Mouse (Mus musculus) kidney, embryonic 15.5 days (tissue): ENCODE measurements around the gene St6galnac3. TPM values are rescaled to one million over a fixed set of nuclear protein-coding genes. Genes with fewer than 3 reads are reported as not detected.

ENCODE experiments used
- ATAC-seq: fragments of 200-750 bp; cut with Nextera tagmentation; replicated peaks from 2 replicates; pipeline ENCODE4 v1.8.0; 2017; ENCODE audit warnings: moderate TSS enrichment; ENCODE audit not compliant: low FRiP score
- H3K27ac ChIP-seq: fragments of 300-500 bp; sonication (generic); 2 replicates; pipeline ENCODE4 v1.5.1; 2015; ENCODE audit warnings: mild to moderate bottlenecking, inconsistent platforms
- H3K27me3 ChIP-seq: fragments of 300-500 bp; sonication (generic); 2 replicates; pipeline ENCODE4 v1.6.1; 2015; ENCODE audit warnings: inconsistent platforms
- H3K36me3 ChIP-seq: fragments of 300-500 bp; sonication (generic); 2 replicates; pipeline ENCODE4 v1.6.1; 2015; ENCODE audit warnings: inconsistent platforms
- H3K4me1 ChIP-seq: fragments of 300-500 bp; sonication (generic); 2 replicates; pipeline ENCODE4 v1.6.1; 2015; ENCODE audit warnings: inconsistent platforms
- H3K4me2 ChIP-seq: fragments of 300-500 bp; sonication (generic); 2 replicates; pipeline ENCODE4 v1.6.1; 2015; ENCODE audit warnings: moderate library complexity, mild to moderate bottlenecking, inconsistent platforms
- H3K4me3 ChIP-seq: fragments of 300-500 bp; sonication (generic); replicated peaks from 2 replicates; pipeline ENCODE4 v1.5.1; 2015; ENCODE audit warnings: mild to moderate bottlenecking, inconsistent platforms
- H3K9ac ChIP-seq: fragments of 300-500 bp; sonication (generic); 2 replicates; pipeline ENCODE4 v1.6.1; 2015; ENCODE audit warnings: mild to moderate bottlenecking, inconsistent platforms
- H3K9me3 ChIP-seq: fragments of 300-500 bp; sonication (generic); replicated peaks from 2 replicates; pipeline ENCODE4 v1.6.1; 2016; ENCODE audit warnings: inconsistent platforms
- WGBS: fragments of 180-500 bp; shearing (Covaris S2); methylation state at CpG from one replicate; pipeline ENCODE4 v1.1.7; 2015; ENCODE audit warnings: mixed read lengths; 5-methylcytosine and 5-hydroxymethylcytosine counted together
- polyA plus RNA-seq: library from polyadenylated mRNA; unstranded; fragments of >200 nt; fragmentation: Nextera tagmentation; extraction: Ambion mirVana; gene quantifications from 2 replicates; pipeline ENCODE4 v1.2.1, GENCODE M21; 2015

Gene St6galnac3
- polyA plus RNA-seq, 1 experiment from 2014 or later: 65.5 TPM

DNA sequence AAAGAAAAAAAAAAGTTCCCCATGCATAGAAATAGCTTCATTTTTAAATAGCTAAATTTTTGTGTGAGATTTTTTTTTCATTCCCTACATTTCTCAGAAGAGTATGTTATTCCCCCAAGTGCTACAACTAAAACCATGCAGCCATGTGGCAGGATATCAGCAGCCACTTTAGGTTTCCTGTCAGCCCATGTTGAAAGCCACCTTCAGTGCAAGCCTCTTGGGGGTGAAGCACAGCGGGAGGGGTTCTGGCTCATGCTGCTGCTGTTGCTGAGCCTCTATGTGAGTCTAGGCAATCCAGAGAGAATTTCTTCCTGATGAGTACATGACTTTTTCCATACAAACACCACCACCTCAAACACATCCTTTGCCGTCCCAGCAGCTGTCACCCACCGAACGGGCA, 483.8 kb downstream of the St6galnac3 start:
- ATAC-seq: no peak
- H3K27ac ChIP-seq: no peak overlapping the region
- H3K4me1 ChIP-seq: peaks cover 30% of the 10 kb centered on the region
- H3K9me3 ChIP-seq: no peaks in the 10 kb centered on the region
- no peak overlapping the region for H3K4me2 ChIP-seq
- WGBS: 79% methylated on average over 4 of the region's 4 CpGs
- no peaks in the 10 kb centered on the region for H3K36me3 ChIP-seq
- no peaks in the 10 kb centered on the region for H3K27me3 ChIP-seq
- H3K4me3 ChIP-seq: no peak overlapping the region
- H3K9ac ChIP-seq: no peak overlapping the region

DNA sequence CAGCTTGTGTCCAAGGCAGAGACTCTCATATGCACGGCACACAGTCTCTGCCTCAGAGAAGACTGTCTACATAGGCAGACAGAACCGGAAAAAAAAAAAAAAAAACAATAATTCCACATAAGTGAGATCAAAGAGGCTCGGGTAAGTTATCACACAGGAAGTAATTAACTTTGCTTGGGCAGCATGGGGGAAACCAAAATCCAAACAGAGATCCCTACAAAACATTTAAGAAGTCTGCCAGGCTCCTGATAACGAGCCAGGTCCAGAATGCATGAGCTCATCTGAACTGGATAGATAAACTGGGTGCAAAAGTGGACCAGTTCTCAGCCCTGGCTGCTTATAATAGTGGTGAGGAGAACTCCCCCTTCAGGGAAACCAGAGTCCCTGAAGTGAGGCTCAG, 484.6 kb downstream of the St6galnac3 start:
- no peak overlapping the region for H3K27ac ChIP-seq
- WGBS: 28% methylated on average over 4 of the region's 4 CpGs

DNA sequence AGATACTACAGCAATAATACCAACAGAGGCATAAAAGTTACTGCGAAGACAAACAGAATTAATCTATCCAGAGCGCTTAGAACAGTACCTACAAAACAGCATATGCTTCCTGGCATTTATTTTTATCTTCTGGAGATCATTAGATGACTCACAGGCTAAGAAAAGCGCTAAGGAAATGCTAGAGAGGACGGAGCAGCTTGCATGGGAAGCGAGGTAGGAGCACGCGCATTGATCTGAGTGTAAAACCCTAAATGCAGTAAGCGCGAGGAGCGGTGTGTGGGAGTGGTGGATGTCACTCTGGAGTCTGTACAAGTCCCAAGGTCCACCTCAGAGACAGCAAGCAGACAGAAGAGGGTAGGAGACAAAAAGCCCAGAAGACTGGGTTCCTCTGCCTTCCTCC, 486.6 kb downstream of the St6galnac3 start:
- no peaks in the 10 kb centered on the region for H3K27me3 ChIP-seq
- no peak overlapping the region for H3K27ac ChIP-seq
- H3K9me3 ChIP-seq: no peaks in the 10 kb centered on the region
- no peak overlapping the region for H3K4me2 ChIP-seq
- ATAC-seq: no peak
- H3K36me3 ChIP-seq: no peaks in the 10 kb centered on the region
- H3K4me3 ChIP-seq: no peak overlapping the region
- H3K9ac ChIP-seq: no peak overlapping the region
- WGBS: 73% methylated on average over 10 of the region's 10 CpGs
- H3K4me1 ChIP-seq: peaks cover 27% of the 10 kb centered on the region

More for the DNA sequence above, 484.6 kb downstream of the St6galnac3 start:
- Histone ChIP-seq H3K4me1 (peaks cover 30% of the 10 kb centered on the region), H3K4me2 (no peak overlapping the region), H3K36me3 (no peaks in the 10 kb centered on the region), H3K27me3 (no peaks in the 10 kb centered on the region), H3K9ac (no peak overlapping the region), H3K9me3 (no peaks in the 10 kb centered on the region), H3K4me3 (no peak overlapping the region)
- ATAC-seq: no peak

DNA sequence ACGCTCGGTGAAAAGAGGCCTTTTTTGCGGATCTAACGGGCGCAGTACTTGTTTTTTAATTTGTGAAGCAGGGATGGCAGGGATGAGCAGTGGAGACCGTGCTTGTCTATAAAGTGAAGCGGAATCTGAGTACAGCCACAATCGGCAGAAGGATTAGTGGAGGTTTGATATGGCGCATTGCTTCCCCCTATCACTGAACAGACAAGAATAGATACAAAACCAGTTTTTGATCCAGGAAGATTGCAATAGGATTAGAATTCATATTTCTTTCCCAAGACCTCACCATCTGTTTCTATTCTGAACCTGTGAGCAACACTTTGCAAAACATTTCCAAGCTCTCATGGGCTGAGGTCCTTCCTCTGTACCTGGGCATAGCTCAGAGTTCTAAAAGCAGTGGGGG, 488.7 kb downstream of the St6galnac3 start:
- H3K4me3 ChIP-seq: no peak overlapping the region
- H3K4me2 ChIP-seq: no peak overlapping the region
- H3K36me3 ChIP-seq: no peaks in the 10 kb centered on the region
- H3K27me3 ChIP-seq: no peaks in the 10 kb centered on the region
- no peak overlapping the region for H3K9ac ChIP-seq
- no peak for ATAC-seq
- 91% methylated on average over 9 of the region's 9 CpGs for WGBS
- no peak overlapping the region for H3K27ac ChIP-seq
- H3K9me3 ChIP-seq: no peaks in the 10 kb centered on the region
- peaks cover 12% of the 10 kb centered on the region for H3K4me1 ChIP-seq

DNA sequence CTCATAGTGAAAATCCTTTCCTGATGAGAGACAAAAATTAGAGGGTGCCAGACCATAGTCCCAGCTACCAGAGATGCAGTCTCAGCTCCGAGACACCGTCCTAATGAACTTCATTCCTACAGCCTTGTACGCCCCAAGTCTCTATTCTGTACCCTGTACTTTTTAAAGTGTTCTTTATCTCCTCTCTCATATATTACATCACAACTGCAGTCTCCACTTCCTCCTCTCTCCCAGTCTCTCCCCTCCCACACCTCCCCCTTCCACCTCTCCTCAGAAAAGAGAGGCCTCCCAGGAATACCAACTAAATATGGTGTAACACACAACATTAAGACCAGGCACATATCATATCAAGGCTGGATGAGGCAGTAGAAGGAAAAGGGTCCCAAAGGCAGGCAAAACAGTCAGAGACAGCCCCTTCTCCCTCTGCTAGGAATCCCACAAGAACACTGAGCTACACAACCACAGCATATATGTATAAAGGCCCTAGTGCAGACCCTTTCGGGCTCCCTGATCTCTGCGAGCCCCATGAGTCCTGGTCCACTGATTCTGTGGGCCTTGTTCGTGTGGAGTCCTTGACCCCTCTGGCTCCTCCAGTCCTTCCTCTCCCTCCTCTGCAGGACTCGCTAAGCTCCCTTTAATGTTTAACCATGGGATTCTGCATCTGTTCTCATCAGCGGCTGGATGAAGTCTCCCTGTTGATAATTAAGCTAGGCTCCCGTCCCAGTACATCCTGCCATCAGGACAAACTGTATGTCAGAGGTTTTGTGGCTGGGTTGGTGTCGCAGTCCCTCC, 502.2 kb downstream of the St6galnac3 start:
- WGBS: 73% methylated on average over 10 of the region's 10 CpGs
- ATAC-seq: peak; percentile 91
- peaks cover 11% of the 10 kb centered on the region for H3K4me1 ChIP-seq
- no peaks in the 10 kb centered on the region for H3K9me3 ChIP-seq
- H3K27me3 ChIP-seq: no peaks in the 10 kb centered on the region
- no peak overlapping the region for H3K9ac ChIP-seq
- peak overlapping the region; percentile 16; the same call in 1 of the 2 replicates for H3K27ac ChIP-seq
- H3K36me3 ChIP-seq: no peaks in the 10 kb centered on the region
- H3K4me2 ChIP-seq: no peak overlapping the region
- no peak overlapping the region for H3K4me3 ChIP-seq

DNA sequence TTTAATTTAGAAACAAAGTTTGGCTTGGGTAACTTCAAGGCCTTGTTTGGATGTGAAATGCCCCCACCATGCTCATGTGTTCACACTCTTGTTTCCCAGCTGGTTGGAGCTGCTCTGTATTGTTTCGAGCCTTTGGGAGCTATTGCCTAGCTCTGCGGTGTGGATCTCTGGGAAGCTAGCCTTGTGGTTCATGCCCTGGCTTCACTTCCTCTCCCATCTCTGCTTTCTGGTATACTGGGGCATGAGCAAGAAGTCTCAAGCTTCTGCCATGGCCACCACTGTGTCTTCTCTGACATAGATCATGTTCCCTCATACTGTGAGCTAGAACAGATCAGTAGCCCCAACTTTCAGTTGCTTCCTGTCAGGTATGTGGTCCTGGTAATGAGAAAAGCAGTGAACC, 505.6 kb downstream of the St6galnac3 start:
- no peak overlapping the region for H3K9ac ChIP-seq
- H3K4me3 ChIP-seq: no peak overlapping the region
- H3K36me3 ChIP-seq: no peaks in the 10 kb centered on the region
- H3K27me3 ChIP-seq: no peaks in the 10 kb centered on the region
- H3K9me3 ChIP-seq: no peaks in the 10 kb centered on the region
- 100% methylated on average over 2 of the region's 2 CpGs for WGBS
- no peak for ATAC-seq
- H3K4me2 ChIP-seq: no peak overlapping the region
- H3K4me1 ChIP-seq: peaks cover 11% of the 10 kb centered on the region
- no peak overlapping the region for H3K27ac ChIP-seq

DNA sequence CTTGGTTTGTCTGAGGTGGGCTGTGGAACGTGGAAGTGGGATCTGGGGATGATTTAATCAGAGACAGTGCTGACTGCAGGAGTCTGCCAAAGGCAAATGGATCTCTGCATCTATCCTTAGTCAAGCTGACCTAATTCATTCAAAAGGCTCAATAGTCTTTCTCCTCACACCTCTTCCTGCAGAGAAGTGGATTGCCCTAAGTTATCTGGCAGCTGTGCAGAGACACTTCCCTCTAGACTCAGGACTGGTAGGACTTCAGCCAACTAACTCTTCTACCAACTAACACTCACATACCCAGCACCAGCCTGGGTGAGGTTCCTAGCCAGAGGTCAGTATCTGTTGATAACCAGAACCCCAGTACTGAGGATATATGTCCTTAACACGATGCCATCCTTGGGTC, 516.8 kb downstream of the St6galnac3 start:
- H3K9ac ChIP-seq: no peak overlapping the region
- H3K4me1 ChIP-seq: no peaks in the 10 kb centered on the region
- H3K36me3 ChIP-seq: no peaks in the 10 kb centered on the region
- H3K9me3 ChIP-seq: no peaks in the 10 kb centered on the region
- no peak overlapping the region for H3K4me3 ChIP-seq
- no peak overlapping the region for H3K4me2 ChIP-seq
- H3K27me3 ChIP-seq: no peaks in the 10 kb centered on the region
- no peak overlapping the region for H3K27ac ChIP-seq
- WGBS: 63% methylated on average over 2 of the region's 2 CpGs
- ATAC-seq: no peak

DNA sequence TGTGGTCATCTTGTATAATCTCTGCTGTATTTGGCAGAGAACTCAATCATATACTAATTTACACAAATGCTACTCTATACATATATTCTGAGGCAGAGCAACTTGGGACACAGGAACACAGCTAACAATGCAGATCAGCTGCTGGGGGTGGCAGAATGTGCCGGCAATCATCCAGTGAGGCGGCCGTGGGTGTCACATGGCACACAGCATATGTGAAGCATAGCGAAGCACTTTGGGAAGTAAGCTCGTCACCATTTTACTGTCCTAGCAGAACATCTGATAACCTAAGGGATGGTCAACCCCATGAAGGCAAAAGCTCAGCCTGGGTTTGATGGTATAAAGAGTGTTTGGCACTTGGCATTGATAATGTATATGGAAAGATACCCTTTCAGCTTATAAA, 520.9 kb downstream of the St6galnac3 start:
- no peak for ATAC-seq
- WGBS: 93% methylated on average over 5 of the region's 5 CpGs

DNA sequence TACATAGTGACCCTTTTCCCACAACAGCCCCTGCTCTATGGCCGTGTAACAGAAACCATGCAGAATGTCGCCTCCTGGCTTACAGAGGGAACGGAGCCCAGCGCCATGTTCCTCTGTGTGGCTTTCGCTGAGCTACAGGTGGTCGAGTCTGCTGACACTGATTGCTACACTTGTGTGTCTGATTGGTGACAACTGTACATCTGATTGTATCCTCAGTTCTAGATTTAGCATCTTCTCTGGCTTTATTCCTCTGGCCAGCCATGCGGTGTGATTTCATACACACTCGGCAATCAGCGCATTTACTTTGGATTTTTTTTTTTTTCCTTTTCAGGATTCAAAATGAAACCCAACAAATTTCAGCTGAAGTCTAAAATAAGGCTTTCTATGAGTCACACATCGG, 523.1 kb downstream of the St6galnac3 start:
- H3K9ac ChIP-seq: no peak overlapping the region
- no peaks in the 10 kb centered on the region for H3K4me1 ChIP-seq
- H3K4me2 ChIP-seq: no peak overlapping the region
- no peaks in the 10 kb centered on the region for H3K27me3 ChIP-seq
- H3K9me3 ChIP-seq: no peaks in the 10 kb centered on the region
- H3K27ac ChIP-seq: no peak overlapping the region
- no peak overlapping the region for H3K4me3 ChIP-seq
- H3K36me3 ChIP-seq: no peaks in the 10 kb centered on the region
- 90% methylated on average over 10 of the region's 10 CpGs for WGBS
- ATAC-seq: no peak

More for the DNA sequence above, 520.9 kb downstream of the St6galnac3 start:
- Histone ChIP-seq H3K4me1 (no peaks in the 10 kb centered on the region), H3K4me2 (no peak overlapping the region), H3K9me3 (no peaks in the 10 kb centered on the region), H3K27ac (no peak overlapping the region), H3K36me3 (no peaks in the 10 kb centered on the region), H3K27me3 (no peaks in the 10 kb centered on the region), H3K9ac (no peak overlapping the region), H3K4me3 (no peak overlapping the region)

DNA sequence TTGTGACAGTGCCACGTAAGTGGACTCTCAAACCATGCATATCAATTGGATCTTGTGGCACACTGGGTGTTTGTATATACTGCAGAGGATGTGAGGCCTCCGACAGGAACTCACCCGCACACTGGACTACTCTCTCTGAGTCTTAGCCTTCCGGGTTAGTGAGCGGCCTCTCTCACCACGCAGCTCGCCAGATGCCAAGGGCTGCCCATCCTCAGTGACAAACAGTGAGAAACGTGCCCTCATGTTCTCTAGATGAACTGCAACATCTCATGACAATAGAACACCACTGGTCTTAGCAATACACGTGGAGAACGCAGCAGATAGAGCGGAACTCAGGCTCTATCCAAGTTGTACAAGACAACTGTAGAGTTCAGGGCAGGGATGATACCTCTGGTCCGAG, 524.2 kb downstream of the St6galnac3 start:
- Histone ChIP-seq H3K27me3 (no peaks in the 10 kb centered on the region), H3K4me3 (no peak overlapping the region), H3K27ac (no peak overlapping the region), H3K9me3 (no peaks in the 10 kb centered on the region), H3K4me1 (no peaks in the 10 kb centered on the region), H3K9ac (no peak overlapping the region), H3K4me2 (no peak overlapping the region), H3K36me3 (no peaks in the 10 kb centered on the region)
- WGBS: 93% methylated on average over 12 of the region's 12 CpGs
- ATAC-seq: no peak

DNA sequence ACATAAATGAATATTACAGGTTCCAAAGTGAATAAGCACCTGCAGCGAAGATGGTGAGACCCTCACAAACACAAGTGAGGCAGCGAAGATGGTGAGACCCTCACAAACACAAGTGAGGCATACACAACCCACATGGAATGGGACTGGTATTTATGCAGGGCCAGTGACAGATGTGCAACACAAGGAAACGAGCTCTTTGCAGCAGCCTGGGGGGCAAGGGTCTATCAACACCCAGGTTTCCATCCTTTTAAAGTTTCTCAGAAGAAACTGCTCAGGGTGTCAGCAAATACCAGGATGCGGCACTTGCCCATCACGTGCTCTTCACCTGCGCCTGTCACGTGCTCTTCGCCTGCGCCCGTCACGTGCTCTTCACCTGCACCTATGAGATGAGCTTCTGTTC, 524.9 kb downstream of the St6galnac3 start:
- no peak overlapping the region for H3K4me2 ChIP-seq
- H3K27ac ChIP-seq: no peak overlapping the region
- no peak overlapping the region for H3K4me3 ChIP-seq
- H3K9me3 ChIP-seq: no peaks in the 10 kb centered on the region
- no peak overlapping the region for H3K9ac ChIP-seq
- no peaks in the 10 kb centered on the region for H3K36me3 ChIP-seq
- no peaks in the 10 kb centered on the region for H3K4me1 ChIP-seq
- no peaks in the 10 kb centered on the region for H3K27me3 ChIP-seq
- no peak for ATAC-seq
- WGBS: 93% methylated on average over 11 of the region's 11 CpGs

DNA sequence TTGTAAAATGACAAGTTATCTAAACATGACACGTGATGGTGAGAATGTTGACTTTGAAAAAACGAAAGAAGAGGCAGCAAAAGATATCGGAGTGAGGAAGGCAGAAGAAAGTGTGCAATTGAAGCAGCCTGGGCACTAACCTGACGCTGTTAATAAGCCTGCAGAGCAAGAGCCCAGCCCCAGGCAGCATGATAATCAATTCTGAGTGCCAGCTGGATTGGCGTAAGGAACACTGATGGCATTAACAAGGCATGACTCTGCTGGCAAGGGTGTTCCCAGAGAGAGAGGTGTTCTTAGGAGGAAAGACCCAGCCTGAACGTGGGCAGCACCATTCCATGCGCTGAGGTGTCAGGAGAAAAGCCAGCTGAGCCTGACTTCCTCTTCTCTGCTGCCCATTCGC, 525.7 kb downstream of the St6galnac3 start:
- WGBS: 80% methylated on average over 8 of the region's 8 CpGs
- no peaks in the 10 kb centered on the region for H3K4me1 ChIP-seq
- H3K9me3 ChIP-seq: no peaks in the 10 kb centered on the region
- no peaks in the 10 kb centered on the region for H3K27me3 ChIP-seq
- no peak overlapping the region for H3K4me2 ChIP-seq
- H3K36me3 ChIP-seq: no peaks in the 10 kb centered on the region
- ATAC-seq: no peak
- no peak overlapping the region for H3K4me3 ChIP-seq
- H3K9ac ChIP-seq: no peak overlapping the region
- H3K27ac ChIP-seq: no peak overlapping the region

DNA sequence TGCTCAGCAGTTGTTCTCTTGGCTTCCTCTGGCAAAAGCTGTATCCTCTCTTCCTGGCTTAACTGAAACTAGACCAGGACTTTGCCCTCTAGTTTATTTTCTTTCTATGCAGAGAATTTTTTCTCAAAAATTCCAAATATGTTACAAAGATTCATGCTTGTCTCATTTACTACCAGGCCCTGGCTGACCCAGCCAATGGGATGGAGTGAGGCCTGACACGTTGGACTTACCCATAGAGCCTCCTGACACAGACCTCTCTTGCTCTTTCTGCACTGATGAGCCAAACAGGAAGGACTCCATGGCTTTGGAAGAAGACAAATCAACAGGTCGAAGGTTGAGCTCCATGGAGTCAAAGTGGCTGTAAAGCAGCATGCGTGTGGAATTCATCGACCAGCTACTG, 526.5 kb downstream of the St6galnac3 start:
- Histone ChIP-seq H3K9ac (no peak overlapping the region), H3K4me1 (no peaks in the 10 kb centered on the region), H3K4me2 (no peak overlapping the region), H3K36me3 (no peaks in the 10 kb centered on the region), H3K27me3 (no peaks in the 10 kb centered on the region), H3K27ac (no peak overlapping the region), H3K4me3 (no peak overlapping the region), H3K9me3 (no peaks in the 10 kb centered on the region)
- no peak for ATAC-seq
- 69% methylated on average over 4 of the region's 4 CpGs for WGBS
